Mouse (Mus musculus) stomach, postnatal 0 days (tissue): ENCODE results near the gene Ltn1.

Experiments used
- CTCF ChIP-seq: IDR thresholded peaks from 2 replicates; pipeline ENCODE4 v1.5.1; 2016; ENCODE audit warnings: antibody characterized with exemption, low read depth, mild to moderate bottlenecking, moderate library complexity
- EP300 ChIP-seq: optimal IDR thresholded peaks from 2 replicates; pipeline ENCODE3; 2016; ENCODE audit warnings: antibody characterized with exemption

DNA sequence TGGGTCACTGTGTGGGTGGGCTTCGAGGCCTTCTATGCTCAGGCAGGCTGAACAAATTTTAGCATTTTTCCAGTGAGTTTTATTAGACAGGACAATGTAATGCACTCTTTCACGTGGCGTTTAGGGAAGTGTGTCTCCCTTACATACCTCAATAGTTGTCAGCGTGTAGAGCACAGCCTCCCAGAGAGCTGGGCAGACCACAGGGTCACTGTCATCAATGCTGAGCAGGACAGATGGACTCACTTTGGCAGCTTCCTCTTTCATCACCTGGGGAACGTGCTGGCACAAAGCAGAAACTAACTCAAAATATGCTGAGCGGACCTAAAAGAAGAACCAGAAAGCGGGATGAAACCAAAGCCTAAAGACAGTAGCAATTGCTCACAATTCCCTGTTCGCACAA is 11.8 kb downstream of the Ltn1 start:
- TF ChIP-seq EP300 (no peak), CTCF (no peak)
